Mouse (Mus musculus) telencephalon, adult 2 months (tissue): ENCODE data around the gene Sfrp2.

Source experiments
- DNase-seq: peaks from one replicate; pipeline ENCODE4 v3.0.0-alpha.2; 2011; ENCODE audit warnings: low read depth, low spot score

Gene Sfrp2

DNA sequence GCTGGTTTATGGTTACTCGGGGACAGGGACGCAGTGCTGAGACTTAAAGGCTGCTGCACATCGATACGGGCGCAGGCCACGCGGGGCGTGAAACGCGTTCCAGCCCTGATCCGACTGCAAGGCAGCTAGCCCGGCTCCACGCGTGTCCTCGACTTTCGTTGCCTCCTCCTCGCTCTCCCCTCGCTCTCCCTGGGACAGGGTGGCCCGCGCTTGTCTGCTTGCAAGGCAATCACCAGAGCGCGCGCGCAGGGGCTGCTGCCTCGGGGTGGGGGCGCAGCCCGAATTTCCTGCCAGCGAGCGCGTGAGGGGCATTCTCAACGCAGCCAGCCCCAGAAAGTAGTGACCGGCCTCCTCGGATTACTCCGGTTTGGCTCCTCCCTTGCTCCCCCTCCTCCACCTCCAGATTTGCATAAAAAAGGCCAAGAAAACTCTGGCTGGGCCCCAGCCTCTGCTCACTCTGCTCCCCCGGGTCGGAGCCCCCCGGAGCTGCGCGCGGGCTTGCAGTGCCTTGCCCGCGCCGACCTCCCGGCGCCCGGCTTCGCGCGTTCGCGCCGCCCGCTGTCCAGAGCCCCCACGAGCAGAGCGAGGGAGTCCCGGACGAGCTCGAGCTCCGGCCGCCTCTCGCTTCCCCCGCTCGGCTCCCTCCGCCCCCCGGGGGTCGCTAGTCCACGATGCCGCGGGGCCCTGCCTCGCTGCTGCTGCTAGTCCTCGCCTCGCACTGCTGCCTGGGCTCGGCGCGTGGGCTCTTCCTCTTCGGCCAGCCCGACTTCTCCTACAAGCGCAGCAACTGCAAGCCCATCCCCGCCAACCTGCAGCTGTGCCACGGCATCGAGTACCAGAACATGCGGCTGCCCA lies at the start of gene Sfrp2:
TSS of gene Sfrp2 (plus strand) at position 451 of the 855 bp plus-strand sequence.
- DNase-seq, result no peak

- DNase-seq, result no peak
Observed at GRCm38 (mm10) chr3:83717643-83718231, 48.4 kb upstream of the Sfrp2 start.

GRCm38 (mm10) chr3:83718662-83719061 lies 47.5 kb upstream of the Sfrp2 start:
- DNase-seq, result no peak

GRCm38 (mm10) chr3:83728223-83728622 lies 37.9 kb upstream of the Sfrp2 start:
- DNase-seq, result no peak

- no peak for DNase-seq
Observed at GRCm38 (mm10) chr3:83728675-83729390, 37.3 kb upstream of the Sfrp2 start.

GRCm38 (mm10) chr3:83733985-83734384 lies 32.1 kb upstream of the Sfrp2 start:
- no peak for DNase-seq

GRCm38 (mm10) chr3:83736980-83737379 lies 29.1 kb upstream of the Sfrp2 start:
- DNase-seq, result no peak

GRCm38 (mm10) chr3:83740246-83740645 lies 25.9 kb upstream of the Sfrp2 start:
- no peak for DNase-seq

DNA sequence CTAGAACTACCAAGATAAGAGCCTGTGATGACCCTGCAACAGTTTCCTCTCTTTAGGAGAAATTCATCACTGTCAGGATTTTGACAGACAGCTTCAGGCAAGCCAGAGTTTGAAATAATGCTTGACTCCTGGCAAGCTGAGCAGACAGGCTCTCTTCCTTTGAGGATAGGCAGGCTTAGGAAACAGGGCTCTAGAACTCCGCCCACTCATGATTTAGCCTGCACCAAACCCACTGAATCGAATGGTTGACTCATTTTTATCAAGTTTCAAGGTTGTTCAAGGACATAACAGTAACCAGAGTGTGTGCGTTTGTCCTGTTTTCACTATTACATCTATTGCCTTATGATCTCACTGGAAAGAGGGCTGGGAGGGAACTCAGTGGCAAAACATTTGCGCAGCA lies 18.8 kb upstream of the Sfrp2 start:
- no peak for DNase-seq

DNA sequence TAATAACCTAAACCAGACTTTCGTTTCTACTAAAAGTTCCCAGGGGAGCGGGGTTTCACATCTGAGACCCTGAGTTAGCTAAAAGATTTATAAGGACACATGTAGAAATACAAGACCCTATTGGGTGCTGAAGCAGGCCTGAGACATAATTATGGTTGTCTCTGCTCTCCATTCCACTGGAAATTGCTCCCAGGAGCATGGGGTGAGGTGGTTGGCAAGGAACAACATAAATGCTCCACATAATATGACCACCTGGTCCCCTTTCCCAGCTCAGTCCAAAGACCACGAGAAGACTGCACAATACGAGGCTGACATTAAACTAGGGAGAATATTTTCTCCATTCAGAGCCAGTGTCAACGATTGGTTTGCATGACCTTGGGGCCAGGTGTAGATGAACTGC lies 18.2 kb upstream of the Sfrp2 start:
- no peak for DNase-seq

GRCm38 (mm10) chr3:83751625-83752024 lies 14.5 kb upstream of the Sfrp2 start:
- DNase-seq, result no peak

DNA sequence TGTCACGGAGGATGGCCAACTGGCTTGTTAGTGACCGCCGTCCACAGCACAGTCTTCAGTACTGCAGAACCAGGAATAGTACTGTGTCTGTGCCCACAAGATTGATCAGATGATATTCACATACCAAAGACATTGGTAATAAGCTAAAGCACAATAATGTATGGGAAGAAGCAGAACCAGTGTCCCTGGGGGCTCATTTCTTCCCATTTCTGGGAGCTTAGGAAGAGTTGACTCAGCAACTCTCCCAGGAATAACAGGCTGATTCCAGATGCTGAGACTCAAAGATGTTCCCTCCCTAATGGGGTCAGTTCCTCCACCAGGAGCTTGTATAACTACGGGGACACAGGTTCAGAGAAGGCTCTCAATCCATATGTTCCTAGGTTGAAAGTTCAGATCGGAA lies 13.9 kb upstream of the Sfrp2 start:
- DNase-seq, result no peak

DNA sequence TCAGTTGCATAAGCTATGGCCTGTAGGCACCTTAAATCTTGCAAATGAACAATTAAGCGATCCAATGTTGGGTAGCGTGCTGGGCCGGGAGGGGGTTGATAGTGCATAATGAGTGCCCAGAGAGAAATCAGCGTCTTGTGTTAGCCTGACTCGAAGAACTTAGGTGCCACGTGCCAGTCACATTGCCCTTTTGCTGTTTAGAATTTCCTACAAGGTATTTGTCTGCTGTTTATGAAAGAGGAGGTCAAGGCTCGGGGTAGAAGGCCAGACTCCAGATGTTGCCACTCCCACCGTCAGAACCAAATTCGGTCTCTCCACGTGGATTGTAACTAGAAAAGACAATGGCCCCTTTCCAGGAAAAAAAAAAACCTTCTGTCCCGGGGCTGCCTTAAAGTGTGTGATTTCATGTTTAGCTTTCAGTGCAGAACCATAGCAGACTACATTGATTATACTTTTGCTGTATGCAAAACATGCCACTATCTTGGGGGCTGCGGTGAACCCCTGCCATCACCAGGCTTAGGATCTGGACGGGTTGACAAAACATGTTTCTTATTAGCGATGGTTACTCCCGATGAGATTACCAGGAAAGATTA lies 11.0 kb upstream of the Sfrp2 start:
- DNase-seq, result no peak

DNA sequence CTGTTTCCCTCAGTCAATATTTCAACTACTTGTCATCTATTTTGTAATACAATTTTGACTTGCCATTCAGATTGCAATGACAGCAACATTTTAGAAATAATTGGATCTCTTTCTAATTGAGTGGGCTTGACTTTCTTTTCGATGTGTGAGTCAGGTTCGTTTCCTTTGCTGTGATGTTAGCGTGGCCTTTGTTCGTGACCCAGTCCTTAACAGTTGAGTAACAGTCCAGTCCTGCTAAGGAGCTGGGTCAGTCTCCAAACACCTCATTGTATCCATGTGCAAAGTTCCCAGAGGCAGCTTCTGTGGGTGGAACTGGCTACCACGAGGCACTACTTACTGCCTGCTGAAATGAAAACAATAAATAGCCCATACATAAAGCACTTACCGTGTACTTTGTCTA lies 10.5 kb upstream of the Sfrp2 start:
- no peak for DNase-seq

DNA sequence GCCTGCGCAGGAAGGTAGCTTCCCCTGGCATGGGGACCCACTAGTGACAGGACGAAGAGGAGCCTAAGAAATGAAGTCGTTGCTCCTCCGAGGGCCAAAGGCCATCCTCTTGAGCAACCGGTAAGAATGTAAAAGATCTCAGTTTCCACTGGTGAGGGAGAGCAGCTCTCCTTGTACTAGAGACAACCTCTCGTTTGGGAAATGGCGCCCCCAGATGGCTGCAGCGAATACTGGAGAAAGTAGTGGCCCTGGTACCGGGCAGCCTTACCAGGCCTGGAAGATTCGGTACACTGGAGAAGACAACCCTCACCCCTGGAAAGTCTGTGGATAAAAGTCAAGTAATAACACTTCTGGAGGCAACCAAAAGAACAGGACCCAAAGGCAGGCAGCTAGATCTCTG lies 3.8 kb upstream of the Sfrp2 start:
- no peak for DNase-seq

DNA sequence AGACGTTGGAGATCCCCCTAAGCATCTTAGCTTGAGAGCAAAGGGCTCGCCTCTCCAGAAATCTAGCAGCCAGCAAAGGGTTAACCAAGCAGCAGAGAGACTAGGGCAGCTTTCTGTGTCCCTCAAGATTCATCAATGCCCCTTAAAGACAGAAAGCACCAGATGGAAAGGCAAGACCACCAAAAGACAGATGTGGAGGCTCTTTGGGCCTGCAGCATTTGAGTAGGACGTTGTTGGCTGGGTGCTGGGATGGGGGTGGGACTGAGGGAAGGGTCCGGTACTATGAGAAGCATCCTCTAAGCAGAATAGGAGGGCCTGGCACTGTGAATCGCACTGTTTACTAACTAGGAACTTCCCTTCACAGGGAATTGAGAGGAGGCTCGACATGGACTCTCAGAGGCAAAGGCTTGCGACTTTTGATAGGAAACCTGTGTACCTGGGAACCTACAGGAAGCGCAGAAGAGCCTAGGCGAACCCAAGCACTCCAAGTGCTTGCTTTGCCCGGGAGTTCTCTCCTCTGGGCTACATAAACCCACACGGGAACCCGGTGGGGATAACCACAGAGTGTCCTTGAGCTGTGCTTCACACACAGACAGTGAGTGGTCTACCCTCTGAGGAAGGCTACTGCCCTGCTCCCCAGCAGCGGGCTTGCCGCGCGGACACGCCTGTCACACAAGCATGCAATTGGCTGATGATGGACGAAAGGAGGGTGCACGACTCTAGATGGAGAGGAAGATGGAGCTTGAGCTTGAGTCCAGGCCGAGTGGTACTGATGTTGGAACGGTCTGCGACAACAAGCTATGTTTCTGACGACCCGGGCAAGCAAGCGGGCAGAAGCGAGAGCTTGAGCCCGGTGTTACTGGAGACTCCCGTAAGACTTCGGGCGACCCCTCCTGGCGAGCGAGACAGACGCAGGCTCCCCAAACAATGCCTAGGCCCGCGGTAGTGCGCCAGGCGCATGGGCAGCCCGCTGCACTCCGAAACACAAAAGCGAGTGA lies 2.3 kb upstream of the Sfrp2 start:
- peak; percentile 31 for DNase-seq

DNA sequence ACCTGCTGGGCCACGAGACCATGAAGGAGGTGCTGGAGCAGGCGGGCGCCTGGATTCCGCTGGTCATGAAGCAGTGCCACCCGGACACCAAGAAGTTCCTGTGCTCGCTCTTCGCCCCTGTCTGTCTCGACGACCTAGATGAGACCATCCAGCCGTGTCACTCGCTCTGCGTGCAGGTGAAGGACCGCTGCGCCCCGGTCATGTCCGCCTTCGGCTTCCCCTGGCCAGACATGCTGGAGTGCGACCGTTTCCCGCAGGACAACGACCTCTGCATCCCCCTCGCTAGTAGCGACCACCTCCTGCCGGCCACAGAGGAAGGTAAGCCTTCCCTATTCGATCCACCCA lies 577 bp downstream of the Sfrp2 start:
- DNase-seq, result no peak

- no peak for DNase-seq
Observed at GRCm38 (mm10) chr3:83767121-83767520, 1.0 kb downstream of the Sfrp2 start.

- DNase-seq, result no peak
Observed at GRCm38 (mm10) chr3:83768293-83769035, 2.3 kb downstream of the Sfrp2 start.

GRCm38 (mm10) chr3:83769036-83769410 lies 2.9 kb downstream of the Sfrp2 start:
- DNase-seq, result no peak
